Mouse (Mus musculus): ENCODE results near the gene Cntn4. TPM values are rescaled to one million over a fixed set of nuclear protein-coding genes. Genes with fewer than 3 reads are reported as not detected.

Cntn4 gene
- polyA plus RNA-seq, 1 experiment, result 0.12 TPM

DNA sequence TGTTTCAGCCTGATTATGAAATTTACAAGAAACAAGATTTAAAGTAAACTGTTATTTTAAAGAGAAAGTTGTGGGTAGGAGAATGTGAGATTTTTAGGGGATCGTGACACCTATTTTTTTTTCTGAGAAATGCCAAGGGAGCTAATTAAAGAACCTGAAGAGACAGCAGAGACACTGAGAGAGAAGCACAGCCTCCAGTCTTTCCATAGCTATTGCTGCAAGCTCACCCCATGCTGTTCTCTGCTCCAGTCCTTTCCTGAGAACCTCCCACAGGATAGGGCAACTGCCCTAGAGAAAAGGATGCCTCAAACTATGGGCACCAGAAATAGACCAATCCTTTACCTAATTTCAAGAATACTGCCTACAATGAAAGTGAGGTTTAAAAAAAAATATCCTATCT, 103.2 kb downstream of the Cntn4 start:
- Histone ChIP-seq H3K4me1 (ENCODE audit: control insufficient read depth, insufficient read depth, low read length) (no peaks in the 10 kb centered on the region), H3K4me3 (replicated peaks; ENCODE audit: extremely low read depth, low read depth, low read length) (no peak overlapping the region)
- no peak for DNase-seq
- 65% methylated on average over 1 of the region's 1 CpGs for WGBS
- TF ChIP-seq POLR2A (IDR thresholded peaks at IDR 0.05; ENCODE audit: borderline replicate concordance, extremely low read depth, low read depth, low read length), result no peak
- no peak for TF ChIP-seq CTCF (IDR thresholded peaks at IDR 0.05; ENCODE audit: insufficient read depth, low read length)

DNA sequence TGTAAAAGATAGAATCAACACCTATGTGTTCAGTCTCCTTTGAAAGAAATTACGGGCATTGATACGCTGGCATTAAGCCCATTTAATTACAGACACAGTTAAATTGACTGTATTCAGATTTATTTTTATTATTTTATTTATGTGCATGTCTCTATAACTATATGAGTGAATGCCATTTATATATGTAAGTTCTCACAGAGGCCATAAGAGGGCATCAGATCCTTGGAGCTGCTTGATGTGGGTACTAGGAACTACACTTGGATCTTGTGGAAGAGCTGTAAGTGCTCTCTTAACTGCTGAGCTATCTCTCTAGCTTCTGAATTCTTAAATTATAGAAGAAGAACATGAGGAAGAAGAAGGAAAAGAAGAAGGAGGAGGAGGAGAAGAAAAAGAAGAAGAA, 111.0 kb downstream of the Cntn4 start:
- no peak for DNase-seq
- no peak for TF ChIP-seq POLR2A (IDR thresholded peaks at IDR 0.05; ENCODE audit: borderline replicate concordance, extremely low read depth, low read depth, low read length)
- TF ChIP-seq CTCF (IDR thresholded peaks at IDR 0.05; ENCODE audit: insufficient read depth, low read length), result no peak
- no peak overlapping the region for H3K4me3 ChIP-seq (replicated peaks; ENCODE audit: extremely low read depth, low read depth, low read length)
- 91% methylated on average over 2 of the region's 2 CpGs for WGBS
- no peaks in the 10 kb centered on the region for H3K4me1 ChIP-seq (ENCODE audit: control insufficient read depth, insufficient read depth, low read length)

- TF ChIP-seq CTCF (IDR thresholded peaks at IDR 0.05; ENCODE audit: insufficient read depth, low read length), result no peak
- no peak for TF ChIP-seq POLR2A (IDR thresholded peaks at IDR 0.05; ENCODE audit: borderline replicate concordance, extremely low read depth, low read depth, low read length)
- DNase-seq, result no peak
- H3K4me3 ChIP-seq (replicated peaks; ENCODE audit: extremely low read depth, low read depth, low read length), result no peak overlapping the region
- H3K4me1 ChIP-seq (ENCODE audit: control insufficient read depth, insufficient read depth, low read length), result no peaks in the 10 kb centered on the region
Observed at GRCm38 (mm10) chr6:105835099-105835498, 157.6 kb downstream of the Cntn4 start.

- TF ChIP-seq POLR2A (IDR thresholded peaks at IDR 0.05; ENCODE audit: borderline replicate concordance, extremely low read depth, low read depth, low read length), result no peak
- TF ChIP-seq CTCF (IDR thresholded peaks at IDR 0.05; ENCODE audit: insufficient read depth, low read length), result no peak
- no peak for DNase-seq
- Histone ChIP-seq H3K4me1 (ENCODE audit: control insufficient read depth, insufficient read depth, low read length) (no peaks in the 10 kb centered on the region), H3K4me3 (replicated peaks; ENCODE audit: extremely low read depth, low read depth, low read length) (no peak overlapping the region)
- 14% methylated on average over 1 of the region's 1 CpGs for WGBS
Observed at GRCm38 (mm10) chr6:105847296-105847695, 169.8 kb downstream of the Cntn4 start.

GRCm38 (mm10) chr6:105892838-105893237, 215.4 kb downstream of the Cntn4 start:
- 73% methylated on average over 4 of the region's 4 CpGs for WGBS
- no peak for DNase-seq
- no peak overlapping the region for H3K4me3 ChIP-seq (replicated peaks; ENCODE audit: extremely low read depth, low read depth, low read length)
- no peaks in the 10 kb centered on the region for H3K4me1 ChIP-seq (ENCODE audit: control insufficient read depth, insufficient read depth, low read length)
- TF ChIP-seq POLR2A (IDR thresholded peaks at IDR 0.05; ENCODE audit: borderline replicate concordance, extremely low read depth, low read depth, low read length), result no peak
- no peak for TF ChIP-seq CTCF (IDR thresholded peaks at IDR 0.05; ENCODE audit: insufficient read depth, low read length)

DNA sequence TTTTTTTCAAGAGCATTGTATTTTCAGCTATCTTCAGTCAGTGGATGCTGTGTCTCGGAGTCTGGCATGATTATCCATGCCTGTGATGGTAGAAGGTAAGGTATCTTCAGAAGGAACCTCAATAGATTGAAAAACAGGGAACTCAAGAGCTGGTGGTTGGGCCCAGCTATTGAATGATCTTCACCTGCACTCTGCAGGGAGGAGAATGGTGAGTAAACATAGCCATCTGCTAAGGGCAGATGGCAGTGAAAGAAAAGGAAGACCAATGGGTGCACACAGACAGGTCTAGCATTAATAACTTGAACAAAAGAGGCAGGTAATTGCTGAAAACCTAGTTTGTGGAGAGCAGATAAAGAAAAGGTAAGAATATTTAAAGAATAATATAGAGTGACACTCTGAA, 261.0 kb downstream of the Cntn4 start:
- DNase-seq, result no peak
- Histone ChIP-seq H3K4me3 (replicated peaks; ENCODE audit: extremely low read depth, low read depth, low read length) (no peak overlapping the region), H3K4me1 (ENCODE audit: control insufficient read depth, insufficient read depth, low read length) (no peaks in the 10 kb centered on the region)
- no peak for TF ChIP-seq POLR2A (IDR thresholded peaks at IDR 0.05; ENCODE audit: borderline replicate concordance, extremely low read depth, low read depth, low read length)
- no peak for TF ChIP-seq CTCF (IDR thresholded peaks at IDR 0.05; ENCODE audit: insufficient read depth, low read length)
- WGBS, result 79% methylated on average over 1 of the region's 1 CpGs

- no peak for TF ChIP-seq POLR2A (IDR thresholded peaks at IDR 0.05; ENCODE audit: borderline replicate concordance, extremely low read depth, low read depth, low read length)
- TF ChIP-seq CTCF (IDR thresholded peaks at IDR 0.05; ENCODE audit: insufficient read depth, low read length), result no peak
- Histone ChIP-seq H3K4me3 (replicated peaks; ENCODE audit: extremely low read depth, low read depth, low read length) (no peak overlapping the region), H3K4me1 (ENCODE audit: control insufficient read depth, insufficient read depth, low read length) (no peaks in the 10 kb centered on the region)
- WGBS, result 63% methylated on average over 2 of the region's 2 CpGs
- no peak for DNase-seq
Observed at GRCm38 (mm10) chr6:105939303-105939702, 261.8 kb downstream of the Cntn4 start.

- no peak for TF ChIP-seq POLR2A (IDR thresholded peaks at IDR 0.05; ENCODE audit: borderline replicate concordance, extremely low read depth, low read depth, low read length)
- TF ChIP-seq CTCF (IDR thresholded peaks at IDR 0.05; ENCODE audit: insufficient read depth, low read length), result no peak
- no peak for DNase-seq
- Histone ChIP-seq H3K4me3 (replicated peaks; ENCODE audit: extremely low read depth, low read depth, low read length) (no peak overlapping the region), H3K4me1 (ENCODE audit: control insufficient read depth, insufficient read depth, low read length) (no peaks in the 10 kb centered on the region)
Observed at GRCm38 (mm10) chr6:105940591-105940990, 263.1 kb downstream of the Cntn4 start.

GRCm38 (mm10) chr6:105991492-105991891, 314.0 kb downstream of the Cntn4 start:
- no peak overlapping the region for H3K4me3 ChIP-seq (replicated peaks; ENCODE audit: extremely low read depth, low read depth, low read length)
- TF ChIP-seq POLR2A (IDR thresholded peaks at IDR 0.05; ENCODE audit: borderline replicate concordance, extremely low read depth, low read depth, low read length) (no peak), CTCF (IDR thresholded peaks at IDR 0.05; ENCODE audit: insufficient read depth, low read length) (no peak)
- DNase-seq, result no peak
- WGBS, result 50% methylated on average over 1 of the region's 1 CpGs
- H3K4me1 ChIP-seq (ENCODE audit: control insufficient read depth, insufficient read depth, low read length), result no peaks in the 10 kb centered on the region

GRCm38 (mm10) chr6:106013018-106013417, 335.6 kb downstream of the Cntn4 start:
- Histone ChIP-seq H3K4me3 (replicated peaks; ENCODE audit: extremely low read depth, low read depth, low read length) (no peak overlapping the region), H3K4me1 (ENCODE audit: control insufficient read depth, insufficient read depth, low read length) (no peaks in the 10 kb centered on the region)
- TF ChIP-seq POLR2A (IDR thresholded peaks at IDR 0.05; ENCODE audit: borderline replicate concordance, extremely low read depth, low read depth, low read length), result no peak
- DNase-seq, result no peak
- WGBS, result 75% methylated on average over 5 of the region's 5 CpGs

DNA sequence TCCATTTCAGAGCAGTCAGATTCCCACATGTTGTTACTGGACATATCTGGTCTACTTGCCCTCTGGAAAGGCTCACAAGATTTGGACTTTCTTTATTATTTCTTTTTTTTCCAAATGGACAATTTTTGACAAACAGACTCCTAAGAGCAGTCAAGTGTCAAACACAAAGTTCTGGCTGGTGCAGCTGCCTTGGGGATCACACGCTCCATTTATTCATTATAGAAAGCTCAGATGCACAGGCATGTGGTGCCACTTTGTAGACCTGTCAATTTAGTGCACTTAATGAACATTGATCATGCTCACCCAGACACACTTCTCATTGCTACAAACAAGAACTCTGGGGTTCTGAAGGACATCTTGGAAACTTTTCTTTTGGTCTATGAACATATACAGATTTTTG, 337.7 kb downstream of the Cntn4 start:
- Histone ChIP-seq H3K4me1 (ENCODE audit: control insufficient read depth, insufficient read depth, low read length) (no peaks in the 10 kb centered on the region), H3K4me3 (replicated peaks; ENCODE audit: extremely low read depth, low read depth, low read length) (no peak overlapping the region)
- TF ChIP-seq CTCF (IDR thresholded peaks at IDR 0.05; ENCODE audit: insufficient read depth, low read length), result no peak
- TF ChIP-seq POLR2A (IDR thresholded peaks at IDR 0.05; ENCODE audit: borderline replicate concordance, extremely low read depth, low read depth, low read length), result no peak
- no peak for DNase-seq
- WGBS, result 69% methylated on average over 1 of the region's 1 CpGs
